21 mouse cellular contexts compared by ENCODE assay signal in the genomic region with DNA sequence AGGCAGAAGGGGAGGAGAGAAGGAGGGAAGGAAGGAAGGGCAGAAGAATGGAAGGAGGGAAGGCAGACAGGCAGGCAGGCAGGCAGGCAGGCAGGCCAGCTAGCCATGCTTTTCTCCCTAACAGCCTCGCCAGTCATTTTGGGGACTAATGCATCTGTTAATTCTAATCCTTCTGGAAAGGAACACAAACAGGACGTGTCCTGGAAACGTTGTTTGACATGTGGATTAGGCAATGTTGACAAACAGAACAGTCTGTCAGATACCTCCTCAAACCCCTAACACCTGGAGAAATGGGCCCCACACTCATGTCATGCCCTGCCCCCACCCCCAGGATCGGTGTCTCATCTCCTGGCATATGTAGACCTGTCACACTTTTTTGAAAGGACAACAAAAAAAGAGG.
A peak's percentile ranks its signal among the peaks of the same experiment; 100 is the strongest.
DNase-seq lines count a peak whose midpoint lies in the region; ATAC-seq and TF ChIP-seq lines count a peak whose summit lies in the region.
"Had no signal": no experiment of that assay in that cellular context is flagged by ENCODE, and none has a peak within 500 bp of the region (broad histone marks: within the 10 kb centered on the region; RNA-seq: fewer than 3 reads in every experiment).

No protein-coding gene starts in this region.

- intact Hi-C loops in heart, postnatal 25 days (cut with DNase I): loop anchor here (5.0 kb wide), 5 partner anchors 73 to 392 kb away; partner anchors contain the start of gene Adamts9

- peak overlapping the region; percentile 35; the same call in 1 of the 2 replicates for H3K27ac ChIP-seq in liver, postnatal 0 days (ENCODE audit: low read depth)
- H3K27ac ChIP-seq in liver, embryonic 11.5 days (ENCODE audit: low read depth, low read length): no peak overlapping the region
- H3K27ac ChIP-seq in lung, embryonic 16.5 days (ENCODE audit: low read length): peak overlapping the region; percentile 68
- H3K27ac ChIP-seq in cerebellum, adult 2 months (ENCODE audit: insufficient read depth, low read length): no peak overlapping the region
- H3K27ac ChIP-seq: embryonic facial prominence, embryonic 12.5 days; forebrain, embryonic 12.5 days; hindbrain, embryonic 13.5 days; limb, embryonic 10.5 days; liver, embryonic 12.5 days; macrophage; neural tube, embryonic 13.5 days had no signal

- WGBS in liver, postnatal 0 days (ENCODE audit: insufficient replicate concordance): 22% methylated on average over 4 of the region's 4 CpGs
- WGBS in liver, embryonic 11.5 days: 21% methylated on average over 4 of the region's 4 CpGs
- 13% methylated on average over 4 of the region's 4 CpGs for WGBS in lung, embryonic 16.5 days
- WGBS in cerebellum, adult 2 months: 35% methylated on average over 4 of the region's 4 CpGs

- no peaks in the 10 kb centered on the region for H3K36me3 ChIP-seq in liver, postnatal 0 days (replicated peaks; ENCODE audit: insufficient read depth, low read length)
- H3K36me3 ChIP-seq in liver, embryonic 11.5 days (ENCODE audit: control insufficient read depth, insufficient read depth, low read length): no peaks in the 10 kb centered on the region
- no peaks in the 10 kb centered on the region for H3K36me3 ChIP-seq in lung, embryonic 16.5 days (ENCODE audit: control insufficient read depth, insufficient read depth, low read length)
- H3K36me3 ChIP-seq: embryonic facial prominence, embryonic 12.5 days; forebrain, embryonic 12.5 days; hindbrain, embryonic 13.5 days; limb, embryonic 10.5 days; liver, embryonic 12.5 days; neural tube, embryonic 13.5 days had no signal

- peak; percentile 19; the same call in 1 of the 2 replicates for ATAC-seq in liver, postnatal 0 days
- ATAC-seq in liver, embryonic 11.5 days (replicated peaks; ENCODE audit: low FRiP score): no peak
- peak; percentile 66 for ATAC-seq in lung, embryonic 16.5 days (ENCODE audit: low read depth)
- ATAC-seq: liver, embryonic 12.5 days; midbrain, embryonic 16.5 days; Patski had no signal

- no peak overlapping the region for H3K4me2 ChIP-seq in liver, postnatal 0 days (ENCODE audit: low read depth, low read length)
- no peak overlapping the region for H3K4me2 ChIP-seq in liver, embryonic 11.5 days
- no peak overlapping the region for H3K4me2 ChIP-seq in lung, embryonic 16.5 days (ENCODE audit: low read depth, low read length)
- H3K4me2 ChIP-seq: embryonic facial prominence, embryonic 12.5 days; forebrain, embryonic 12.5 days; hindbrain, embryonic 13.5 days; liver, embryonic 12.5 days; neural tube, embryonic 13.5 days had no signal

- H3K9ac ChIP-seq in liver, postnatal 0 days (replicated peaks): no peak overlapping the region
- H3K9ac ChIP-seq in liver, embryonic 11.5 days (ENCODE audit: low read depth, low read length): no peak overlapping the region
- no peak overlapping the region for H3K9ac ChIP-seq in lung, embryonic 16.5 days (ENCODE audit: low read length)
- H3K9ac ChIP-seq: embryonic facial prominence, embryonic 12.5 days; forebrain, embryonic 12.5 days; hindbrain, embryonic 13.5 days; liver, embryonic 12.5 days; neural tube, embryonic 13.5 days had no signal

- 0 out of 2 replicates have a peak, but pooled peaks cover 4% of the 10 kb centered on the region for H3K4me1 ChIP-seq in liver, postnatal 0 days (ENCODE audit: insufficient read depth)
- H3K4me1 ChIP-seq in liver, embryonic 11.5 days (replicated peaks; ENCODE audit: control insufficient read depth, insufficient read depth, low read length): no peaks in the 10 kb centered on the region
- H3K4me1 ChIP-seq in lung, embryonic 16.5 days (replicated peaks; ENCODE audit: control insufficient read depth, insufficient read depth, low read length): peaks cover 10% of the 10 kb centered on the region; the same call in 1 of the 2 replicates
- H3K4me1 ChIP-seq in cerebellum, adult 2 months (ENCODE audit: control insufficient read depth, insufficient read depth, low read length): no peaks in the 10 kb centered on the region
- H3K4me1 ChIP-seq: forebrain, embryonic 12.5 days; hindbrain, embryonic 13.5 days; limb, embryonic 10.5 days; liver, embryonic 12.5 days; neural tube, embryonic 13.5 days had no signal

- TF ChIP-seq CTCF in liver, postnatal 0 days (IDR thresholded peaks at IDR 0.05; ENCODE audit: low read depth): no peak
- TF ChIP-seq CTCF in cerebellum, adult 2 months (IDR thresholded peaks at IDR 0.05; ENCODE audit: borderline replicate concordance, insufficient read depth, low read depth, low read length): no peak

- no peaks in the 10 kb centered on the region for H3K9me3 ChIP-seq in liver, postnatal 0 days (ENCODE audit: low read length)
- no peaks in the 10 kb centered on the region for H3K9me3 ChIP-seq in liver, embryonic 11.5 days (ENCODE audit: control insufficient read depth, low read length)
- H3K9me3 ChIP-seq in lung, embryonic 16.5 days (ENCODE audit: control insufficient read depth, low read length): no peaks in the 10 kb centered on the region
- H3K9me3 ChIP-seq: embryonic facial prominence, embryonic 12.5 days; forebrain, embryonic 12.5 days; hindbrain, embryonic 13.5 days; limb, embryonic 10.5 days; liver, embryonic 12.5 days; neural tube, embryonic 13.5 days had no signal

- no peak for TF ChIP-seq POLR2A in cerebellum, adult 2 months (IDR thresholded peaks at IDR 0.05; ENCODE audit: borderline replicate concordance, insufficient read depth, low read length)

- TF ChIP-seq EP300 in liver, postnatal 0 days (IDR thresholded peaks at IDR 0.05; ENCODE audit: low read depth): no peak

- DNase-seq in heart, adult 18-20 months: peak; percentile 41 to 50
- no peak for DNase-seq in heart, postnatal 25 days (ENCODE audit: low spot score)
- DNase-seq in liver, postnatal 0 days: peak; percentile 21
- no peak for DNase-seq in liver, embryonic 11.5 days (ENCODE audit: low spot score)
- no peak for DNase-seq in cerebellum, adult 2 months
- no peak for DNase-seq in layer of hippocampus, postnatal 25 days (ENCODE audit: extremely low spot score in 1 of 2, low spot score in 1 of 2)
- DNase-seq: cerebellum, adult 11-12 months; cerebellum, postnatal 14 days; kidney, adult 11 months; kidney, postnatal 10 days had no signal

- no peak overlapping the region for H3K4me3 ChIP-seq in liver, postnatal 0 days (ENCODE audit: low read depth, low read length)
- H3K4me3 ChIP-seq in liver, embryonic 11.5 days (ENCODE audit: low read depth, low read length): no peak overlapping the region
- H3K4me3 ChIP-seq in lung, embryonic 16.5 days (ENCODE audit: low read length): no peak overlapping the region
- no peak overlapping the region for H3K4me3 ChIP-seq in cerebellum, adult 2 months (replicated peaks; ENCODE audit: insufficient read depth, low read depth, low read length)
- H3K4me3 ChIP-seq: embryonic facial prominence, embryonic 12.5 days; forebrain, embryonic 12.5 days; hindbrain, embryonic 13.5 days; limb, embryonic 10.5 days; liver, embryonic 12.5 days; myocyte; neural tube, embryonic 13.5 days had no signal

- no peaks in the 10 kb centered on the region for H3K27me3 ChIP-seq in liver, postnatal 0 days (ENCODE audit: insufficient read depth, low read length)
- no peaks in the 10 kb centered on the region for H3K27me3 ChIP-seq in liver, embryonic 11.5 days (replicated peaks; ENCODE audit: control insufficient read depth, insufficient read depth, low read length)
- H3K27me3 ChIP-seq in lung, embryonic 16.5 days (ENCODE audit: control insufficient read depth, insufficient read depth, low read depth, low read length): no peaks in the 10 kb centered on the region
- H3K27me3 ChIP-seq in cerebellum, adult 2 months (ENCODE audit: control insufficient read depth, insufficient read depth, low read length): no peaks in the 10 kb centered on the region
- H3K27me3 ChIP-seq: embryonic facial prominence, embryonic 12.5 days; forebrain, embryonic 12.5 days; hindbrain, embryonic 13.5 days; liver, embryonic 12.5 days; neural tube, embryonic 13.5 days; Patski had no signal

Comparison
In these comparisons a context has a peak if more than half of its experiments do, and no peak if none do; other contexts are left out.
1. DNase-seq: peak in heart, adult 18-20 months (2 of 2) and liver, postnatal 0 days (single experiment); none in heart, postnatal 25 days (single experiment), liver, embryonic 11.5 days (single experiment), cerebellum, adult 2 months (0 of 2) and layer of hippocampus, postnatal 25 days (0 of 2).
2. H3K27ac ChIP-seq: peak in liver, postnatal 0 days (single experiment) and lung, embryonic 16.5 days (single experiment); none in liver, embryonic 11.5 days (single experiment) and cerebellum, adult 2 months (single experiment).